17 mouse cellular contexts compared by ENCODE assay signal in the genomic region with DNA sequence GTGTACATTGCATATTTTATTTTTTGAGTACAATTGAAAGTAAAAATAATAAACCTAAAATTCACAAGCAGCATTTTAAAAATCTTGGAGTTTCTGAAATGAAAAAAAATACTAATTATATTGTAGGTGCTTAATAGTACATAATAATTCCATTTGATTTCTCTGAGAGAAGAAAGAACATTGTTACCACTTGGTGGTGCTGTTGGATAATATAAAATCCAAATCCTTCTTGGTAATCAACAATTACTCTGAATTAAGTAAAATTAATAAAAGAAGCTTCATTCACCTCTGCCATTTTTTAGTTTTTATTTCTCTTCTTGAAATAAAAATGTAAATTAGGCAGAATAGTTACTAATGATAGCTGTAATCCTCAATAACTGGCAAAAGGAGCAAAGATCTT.
DNase-seq lines count a peak whose midpoint lies in the region; ATAC-seq and TF ChIP-seq lines count a peak whose summit lies in the region.
"Had no signal": no experiment of that assay in that cellular context is flagged by ENCODE, and none has a peak within 500 bp of the region (broad histone marks: within the 10 kb centered on the region; RNA-seq: fewer than 3 reads in every experiment).

No protein-coding gene starts in this region.

- H3K27me3 ChIP-seq in cerebellum, adult 2 months (ENCODE audit: control insufficient read depth, insufficient read depth, low read length): no peaks in the 10 kb centered on the region
- no peaks in the 10 kb centered on the region for H3K27me3 ChIP-seq in hindbrain, embryonic 11.5 days (ENCODE audit: control insufficient read depth, insufficient read depth, low read length)
- no peaks in the 10 kb centered on the region for H3K27me3 ChIP-seq in hindbrain, embryonic 16.5 days (replicated peaks; ENCODE audit: control insufficient read depth, insufficient read depth, low read length)
- no peaks in the 10 kb centered on the region for H3K27me3 ChIP-seq in lung, postnatal 0 days (replicated peaks; ENCODE audit: insufficient read depth, low read length)
- H3K27me3 ChIP-seq: heart, embryonic 13.5 days; kidney, embryonic 15.5 days; limb, embryonic 15.5 days; neural tube, embryonic 15.5 days had no signal

- no peak overlapping the region for H3K9ac ChIP-seq in hindbrain, embryonic 11.5 days (ENCODE audit: low read depth, low read length)
- H3K9ac ChIP-seq in hindbrain, embryonic 16.5 days (ENCODE audit: low read depth, low read length): no peak overlapping the region
- no peak overlapping the region for H3K9ac ChIP-seq in lung, postnatal 0 days (replicated peaks; ENCODE audit: low read depth)
- H3K9ac ChIP-seq: heart, embryonic 13.5 days; kidney, embryonic 15.5 days; limb, embryonic 15.5 days; neural tube, embryonic 15.5 days had no signal

- no peak overlapping the region for H3K27ac ChIP-seq in cerebellum, adult 2 months (ENCODE audit: insufficient read depth, low read length)
- H3K27ac ChIP-seq in hindbrain, embryonic 11.5 days (ENCODE audit: low read depth, low read length): no peak overlapping the region
- no peak overlapping the region for H3K27ac ChIP-seq in hindbrain, embryonic 16.5 days (ENCODE audit: low read depth, low read length)
- H3K27ac ChIP-seq in lung, postnatal 0 days (ENCODE audit: low read length): no peak overlapping the region
- H3K27ac ChIP-seq: heart, embryonic 13.5 days; kidney, embryonic 15.5 days; limb, embryonic 15.5 days; neural tube, embryonic 15.5 days had no signal

- no peaks in the 10 kb centered on the region for H3K4me1 ChIP-seq in cerebellum, adult 2 months (ENCODE audit: control insufficient read depth, insufficient read depth, low read length)
- H3K4me1 ChIP-seq in hindbrain, embryonic 11.5 days (replicated peaks; ENCODE audit: control insufficient read depth, insufficient read depth, low read length): no peaks in the 10 kb centered on the region
- H3K4me1 ChIP-seq in hindbrain, embryonic 16.5 days (ENCODE audit: control insufficient read depth, insufficient read depth, low read depth, low read length): no peaks in the 10 kb centered on the region
- no peaks in the 10 kb centered on the region for H3K4me1 ChIP-seq in lung, postnatal 0 days (ENCODE audit: insufficient read depth, low read depth, low read length)
- H3K4me1 ChIP-seq: heart, embryonic 13.5 days; kidney, embryonic 15.5 days; limb, embryonic 15.5 days; neural tube, embryonic 15.5 days had no signal

- no peak for TF ChIP-seq CTCF in cerebellum, adult 2 months (IDR thresholded peaks at IDR 0.05; ENCODE audit: borderline replicate concordance, insufficient read depth, low read depth, low read length)
- peak; percentile 17; the same call in 1 of the 2 replicates for TF ChIP-seq CTCF in lung, postnatal 0 days (IDR thresholded peaks at IDR 0.05)

- H3K4me3 ChIP-seq in cerebellum, adult 2 months (replicated peaks; ENCODE audit: insufficient read depth, low read depth, low read length): no peak overlapping the region
- no peak overlapping the region for H3K4me3 ChIP-seq in hindbrain, embryonic 11.5 days (ENCODE audit: low read depth, low read length)
- no peak overlapping the region for H3K4me3 ChIP-seq in hindbrain, embryonic 16.5 days (ENCODE audit: low read length)
- H3K4me3 ChIP-seq in lung, postnatal 0 days (ENCODE audit: low read depth, low read length): no peak overlapping the region
- H3K4me3 ChIP-seq: heart, embryonic 13.5 days; kidney, embryonic 15.5 days; limb, embryonic 15.5 days; neural tube, embryonic 15.5 days had no signal

- H3K4me2 ChIP-seq in hindbrain, embryonic 11.5 days (replicated peaks; ENCODE audit: low read depth, low read length): no peak overlapping the region
- H3K4me2 ChIP-seq in hindbrain, embryonic 16.5 days (ENCODE audit: low read length): no peak overlapping the region
- no peak overlapping the region for H3K4me2 ChIP-seq in lung, postnatal 0 days (replicated peaks; ENCODE audit: low read depth, low read length)
- H3K4me2 ChIP-seq: heart, embryonic 13.5 days; kidney, embryonic 15.5 days; limb, embryonic 15.5 days; neural tube, embryonic 15.5 days had no signal

- no peaks in the 10 kb centered on the region for H3K36me3 ChIP-seq in hindbrain, embryonic 11.5 days (ENCODE audit: control insufficient read depth, insufficient read depth, low read length)
- H3K36me3 ChIP-seq in hindbrain, embryonic 16.5 days (ENCODE audit: control insufficient read depth, insufficient read depth, low read length): no peaks in the 10 kb centered on the region
- H3K36me3 ChIP-seq in lung, postnatal 0 days (ENCODE audit: insufficient read depth, low read length): no peaks in the 10 kb centered on the region
- H3K36me3 ChIP-seq: G1E; heart, embryonic 13.5 days; kidney, embryonic 15.5 days; limb, embryonic 15.5 days; neural tube, embryonic 15.5 days had no signal

- ATAC-seq in hindbrain, embryonic 11.5 days (ENCODE audit: low FRiP score): no peak
- ATAC-seq in hindbrain, embryonic 16.5 days: no peak
- ATAC-seq in lung, postnatal 0 days: no peak
- ATAC-seq: midbrain, embryonic 16.5 days had no signal

- no peak for TF ChIP-seq EP300 in lung, postnatal 0 days (IDR thresholded peaks at IDR 0.05)

- peak; percentile 5 to 72 for DNase-seq in cerebellum, postnatal 10 days
- no peak for DNase-seq in cerebellum, adult 2 months
- DNase-seq in hindbrain, embryonic 11.5 days (ENCODE audit: low spot score): peak; percentile 30
- DNase-seq in lung, postnatal 0 days (ENCODE audit: low spot score): peak; percentile 18
- no peak for DNase-seq in lung, postnatal 25 days (ENCODE audit: low spot score)
- peak; percentile 71 for DNase-seq in retina, postnatal 1 day
- DNase-seq in adrenal gland, postnatal 14 days: no peak
- DNase-seq: gastrocnemius, postnatal 14 days; right cerebral cortex, postnatal 4 days; thymus, postnatal 25 days had no signal

- TF ChIP-seq POLR2A in cerebellum, adult 2 months (IDR thresholded peaks at IDR 0.05; ENCODE audit: borderline replicate concordance, insufficient read depth, low read length): no peak

- no peaks in the 10 kb centered on the region for H3K9me3 ChIP-seq in hindbrain, embryonic 11.5 days (ENCODE audit: control insufficient read depth, low read length)
- peaks cover 2% of the 10 kb centered on the region; the same call in 1 of the 2 replicates for H3K9me3 ChIP-seq in hindbrain, embryonic 16.5 days (ENCODE audit: control insufficient read depth, low read length)
- no peaks in the 10 kb centered on the region for H3K9me3 ChIP-seq in lung, postnatal 0 days (ENCODE audit: low read length)
- H3K9me3 ChIP-seq: kidney, embryonic 15.5 days; limb, embryonic 15.5 days had no signal

Comparison
In these comparisons a context has a peak if more than half of its experiments do, and no peak if none do; other contexts are left out.
1. DNase-seq: peak in cerebellum, postnatal 10 days (2 of 2), hindbrain, embryonic 11.5 days (single experiment), lung, postnatal 0 days (single experiment) and retina, postnatal 1 day (single experiment); none in cerebellum, adult 2 months (0 of 2), lung, postnatal 25 days (single experiment) and adrenal gland, postnatal 14 days (single experiment).